Mouse (Mus musculus) frontal cortex, postnatal 25 days (tissue): ENCODE data around the gene Lins1.

Experiments
- DNase-seq, 2 experiments: peaks; one replicate each; pipeline ENCODE4 v3.0.0; 2022; ENCODE audit warnings: low spot score in 2 of 2

Gene Lins1

GRCm38 (mm10) chr7:66689620-66690360 is at the start of gene Lins1:
Lins1 (plus strand) TSS chr7:66689889.
- peak; percentile 93 to 96 for DNase-seq

- DNase-seq: no peak
These were observed 44.0 kb upstream of the Lins1 start for GRCm38 (mm10) chr7:66645736-66646135.

- DNase-seq: no peak
These were observed 40.5 kb upstream of the Lins1 start for GRCm38 (mm10) chr7:66649181-66649580.

- no peak for DNase-seq
These were observed 38.8 kb upstream of the Lins1 start for GRCm38 (mm10) chr7:66650883-66651282.

- DNase-seq: no peak
These were observed 37.5 kb upstream of the Lins1 start for GRCm38 (mm10) chr7:66652216-66652615.

- no peak for DNase-seq
These were observed 36.1 kb upstream of the Lins1 start for GRCm38 (mm10) chr7:66653596-66653995.

- no peak for DNase-seq
These were observed 34.2 kb upstream of the Lins1 start for GRCm38 (mm10) chr7:66655471-66655870.

GRCm38 (mm10) chr7:66660291-66660690 is 29.4 kb upstream of the Lins1 start:
- DNase-seq: no peak

GRCm38 (mm10) chr7:66660972-66661371 is 28.7 kb upstream of the Lins1 start:
- DNase-seq: no peak

GRCm38 (mm10) chr7:66661572-66661971 is 28.1 kb upstream of the Lins1 start:
- DNase-seq: peak; percentile 64 to 74

- no peak for DNase-seq
These were observed 26.1 kb upstream of the Lins1 start for GRCm38 (mm10) chr7:66663548-66663947.

- DNase-seq: no peak
These were observed 22.6 kb upstream of the Lins1 start for GRCm38 (mm10) chr7:66667064-66667463.

- no peak for DNase-seq
These were observed 13.9 kb upstream of the Lins1 start for GRCm38 (mm10) chr7:66675800-66676199.

- DNase-seq: no peak
These were observed 7.4 kb upstream of the Lins1 start for GRCm38 (mm10) chr7:66682119-66682863.

- no peak for DNase-seq
These were observed 968 bp upstream of the Lins1 start for GRCm38 (mm10) chr7:66688721-66689120.

GRCm38 (mm10) chr7:66689294-66689619 is 432 bp upstream of the Lins1 start, which contains the start of gene Asb7:
Asb7 (minus strand) TSS chr7:66689596.
- DNase-seq: no peak

GRCm38 (mm10) chr7:66694467-66694866 is 4.8 kb downstream of the Lins1 start:
- DNase-seq: no peak

GRCm38 (mm10) chr7:66702721-66703120 is 13.0 kb downstream of the Lins1 start:
- DNase-seq: no peak

- DNase-seq: no peak
These were observed 14.9 kb downstream of the Lins1 start for GRCm38 (mm10) chr7:66704631-66705030.

- DNase-seq: no peak
These were observed 21.5 kb downstream of the Lins1 start for GRCm38 (mm10) chr7:66711166-66711565.

GRCm38 (mm10) chr7:66724514-66724913 is 34.8 kb downstream of the Lins1 start:
- no peak for DNase-seq

GRCm38 (mm10) chr7:66724954-66725353 is 35.3 kb downstream of the Lins1 start:
- DNase-seq: no peak

- no peak for DNase-seq
These were observed 38.4 kb downstream of the Lins1 start for GRCm38 (mm10) chr7:66728072-66728471.
